Comparison of ENCODE assay signal across 20 mouse cellular contexts in genomic region chr5:121950175-121950574, GRCm38 (mm10).
DNase-seq lines count a peak whose midpoint lies in the region; ATAC-seq lines count a peak whose summit lies in the region.
"Had no signal": no experiment of that assay in that cellular context is flagged by ENCODE, and none has a peak within 500 bp of the region (broad histone marks: within the 10 kb centered on the region; RNA-seq: fewer than 3 reads in every experiment).

No protein-coding gene starts in this region.

- H3K9me3 ChIP-seq in hindbrain, embryonic 12.5 days (replicated peaks): no peaks in the 10 kb centered on the region
- H3K9me3 ChIP-seq in hindbrain, embryonic 16.5 days (ENCODE audit: control insufficient read depth, low read length): no peaks in the 10 kb centered on the region
- H3K9me3 ChIP-seq in neural tube, embryonic 11.5 days (ENCODE audit: control insufficient read depth, low read length): no peaks in the 10 kb centered on the region
- no peaks in the 10 kb centered on the region for H3K9me3 ChIP-seq in neural tube, embryonic 15.5 days (replicated peaks)
- no peaks in the 10 kb centered on the region for H3K9me3 ChIP-seq in liver, embryonic 12.5 days (replicated peaks)
- H3K9me3 ChIP-seq: embryonic facial prominence, embryonic 15.5 days; megakaryocyte, embryonic 14.5 days had no signal

- no peaks in the 10 kb centered on the region for H3K36me3 ChIP-seq in hindbrain, embryonic 12.5 days
- no peaks in the 10 kb centered on the region for H3K36me3 ChIP-seq in hindbrain, embryonic 16.5 days (ENCODE audit: control insufficient read depth, insufficient read depth, low read length)
- H3K36me3 ChIP-seq in neural tube, embryonic 11.5 days (ENCODE audit: control insufficient read depth, insufficient read depth, low read length): no peaks in the 10 kb centered on the region
- H3K36me3 ChIP-seq in neural tube, embryonic 15.5 days: no peaks in the 10 kb centered on the region
- no peaks in the 10 kb centered on the region for H3K36me3 ChIP-seq in liver, embryonic 12.5 days
- H3K36me3 ChIP-seq: embryonic facial prominence, embryonic 15.5 days had no signal

- H3K27ac ChIP-seq in hindbrain, embryonic 12.5 days: peak overlapping the region; percentile 93
- H3K27ac ChIP-seq in hindbrain, embryonic 16.5 days (ENCODE audit: low read depth, low read length): no peak overlapping the region
- 0 out of 2 replicates have a peak overlapping the region, but pooled peaks have one; percentile 80 for H3K27ac ChIP-seq in neural tube, embryonic 11.5 days (ENCODE audit: low read depth, low read length)
- H3K27ac ChIP-seq in neural tube, embryonic 15.5 days (replicated peaks): no peak overlapping the region
- H3K27ac ChIP-seq in liver, embryonic 12.5 days: no peak overlapping the region
- H3K27ac ChIP-seq: embryonic facial prominence, embryonic 15.5 days had no signal

- H3K4me2 ChIP-seq in hindbrain, embryonic 12.5 days (replicated peaks): no peak overlapping the region
- H3K4me2 ChIP-seq in hindbrain, embryonic 16.5 days (ENCODE audit: low read length): no peak overlapping the region
- H3K4me2 ChIP-seq in neural tube, embryonic 11.5 days (ENCODE audit: low read depth): no peak overlapping the region
- no peak overlapping the region for H3K4me2 ChIP-seq in neural tube, embryonic 15.5 days
- H3K4me2 ChIP-seq in liver, embryonic 12.5 days: no peak overlapping the region
- H3K4me2 ChIP-seq: embryonic facial prominence, embryonic 15.5 days had no signal

- peaks cover 54% of the 10 kb centered on the region for H3K4me1 ChIP-seq in hindbrain, embryonic 12.5 days
- H3K4me1 ChIP-seq in hindbrain, embryonic 16.5 days (ENCODE audit: control insufficient read depth, insufficient read depth, low read depth, low read length): peaks cover 31% of the 10 kb centered on the region
- H3K4me1 ChIP-seq in neural tube, embryonic 11.5 days (ENCODE audit: control insufficient read depth, insufficient read depth, low read length): peaks cover 34% of the 10 kb centered on the region
- H3K4me1 ChIP-seq in neural tube, embryonic 15.5 days: peaks cover 54% of the 10 kb centered on the region
- peaks cover 8% of the 10 kb centered on the region for H3K4me1 ChIP-seq in liver, embryonic 12.5 days

- 77% methylated on average over 2 of the region's 2 CpGs for WGBS in hindbrain, embryonic 12.5 days
- WGBS in hindbrain, embryonic 16.5 days: 93% methylated on average over 2 of the region's 2 CpGs
- WGBS in neural tube, embryonic 11.5 days: 91% methylated on average over 2 of the region's 2 CpGs
- 85% methylated on average over 2 of the region's 2 CpGs for WGBS in neural tube, embryonic 15.5 days
- WGBS in liver, embryonic 12.5 days (ENCODE audit: insufficient replicate concordance): 63% methylated on average over 2 of the region's 2 CpGs

- no peak overlapping the region for H3K9ac ChIP-seq in hindbrain, embryonic 12.5 days
- H3K9ac ChIP-seq in hindbrain, embryonic 16.5 days (ENCODE audit: low read depth, low read length): no peak overlapping the region
- H3K9ac ChIP-seq in neural tube, embryonic 11.5 days (ENCODE audit: low read length): no peak overlapping the region
- H3K9ac ChIP-seq in neural tube, embryonic 15.5 days (replicated peaks): no peak overlapping the region
- no peak overlapping the region for H3K9ac ChIP-seq in liver, embryonic 12.5 days
- H3K9ac ChIP-seq: embryonic facial prominence, embryonic 15.5 days had no signal

- peaks cover 12% of the 10 kb centered on the region; the same call in 1 of the 2 replicates for H3K27me3 ChIP-seq in hindbrain, embryonic 12.5 days
- no peaks in the 10 kb centered on the region for H3K27me3 ChIP-seq in hindbrain, embryonic 16.5 days (replicated peaks; ENCODE audit: control insufficient read depth, insufficient read depth, low read length)
- H3K27me3 ChIP-seq in neural tube, embryonic 11.5 days (ENCODE audit: control insufficient read depth, insufficient read depth, low read length): no peaks in the 10 kb centered on the region
- 0 out of 2 replicates have a peak, but pooled peaks cover 6% of the 10 kb centered on the region for H3K27me3 ChIP-seq in neural tube, embryonic 15.5 days (replicated peaks)
- peaks cover 40% of the 10 kb centered on the region for H3K27me3 ChIP-seq in liver, embryonic 12.5 days (replicated peaks)

- no peak for ATAC-seq in hindbrain, embryonic 12.5 days (ENCODE audit: low FRiP score)
- ATAC-seq in hindbrain, embryonic 16.5 days: no peak
- no peak for ATAC-seq in neural tube, embryonic 11.5 days (ENCODE audit: insufficient read depth, low FRiP score, low TSS enrichment)
- no peak for ATAC-seq in neural tube, embryonic 15.5 days (ENCODE audit: low FRiP score)
- peak; percentile 58 for ATAC-seq in liver, embryonic 12.5 days
- no peak for ATAC-seq in megakaryocyte progenitor cell, adult 5-6 weeks (replicated peaks; ENCODE audit: poor library complexity)

- no peak overlapping the region for H3K4me3 ChIP-seq in hindbrain, embryonic 12.5 days
- H3K4me3 ChIP-seq in hindbrain, embryonic 16.5 days (ENCODE audit: low read length): no peak overlapping the region
- H3K4me3 ChIP-seq in neural tube, embryonic 11.5 days (ENCODE audit: low read depth, low read length): no peak overlapping the region
- no peak overlapping the region for H3K4me3 ChIP-seq in neural tube, embryonic 15.5 days (replicated peaks)
- no peak overlapping the region for H3K4me3 ChIP-seq in liver, embryonic 12.5 days
- H3K4me3 ChIP-seq: embryonic facial prominence, embryonic 15.5 days; megakaryocyte, embryonic 14.5 days had no signal

- DNase-seq in neural tube, embryonic 11.5 days (ENCODE audit: low spot score): no peak
- no peak for DNase-seq in lung, postnatal 4 days
- DNase-seq: adrenal gland, postnatal 25 days; cerebellum, adult 11-12 months; cerebellum, postnatal 14 days; embryo, embryonic 11 days; heart, postnatal 4 days; kidney, adult 11 months; kidney, postnatal 10 days; layer of hippocampus, postnatal 36 days; lung, postnatal 10 days; right cerebral cortex, postnatal 14 days; thymus, adult 2 months had no signal

Comparison
In these comparisons a context has a peak if more than half of its experiments do, and no peak if none do; other contexts are left out.
1. H3K27ac ChIP-seq: peak in hindbrain, embryonic 12.5 days (single experiment) and neural tube, embryonic 11.5 days (single experiment); none in hindbrain, embryonic 16.5 days (single experiment), neural tube, embryonic 15.5 days (single experiment) and liver, embryonic 12.5 days (single experiment).